Mouse (Mus musculus) kidney, postnatal 10 days (tissue): ENCODE results near the gene Prcp.
A peak's percentile ranks its signal among the peaks of the same experiment; 100 is the strongest.
"Not testable (repeated sequence)": the region's sequence is repeated elsewhere in the genome, so short reads cannot be mapped to it uniquely, and the experiment has no call there.

ENCODE experiments used
- DNase-seq: peaks from one replicate; pipeline ENCODE4 v3.0.0; 2021; ENCODE audit warnings: mixed read lengths

The Prcp gene

DNA sequence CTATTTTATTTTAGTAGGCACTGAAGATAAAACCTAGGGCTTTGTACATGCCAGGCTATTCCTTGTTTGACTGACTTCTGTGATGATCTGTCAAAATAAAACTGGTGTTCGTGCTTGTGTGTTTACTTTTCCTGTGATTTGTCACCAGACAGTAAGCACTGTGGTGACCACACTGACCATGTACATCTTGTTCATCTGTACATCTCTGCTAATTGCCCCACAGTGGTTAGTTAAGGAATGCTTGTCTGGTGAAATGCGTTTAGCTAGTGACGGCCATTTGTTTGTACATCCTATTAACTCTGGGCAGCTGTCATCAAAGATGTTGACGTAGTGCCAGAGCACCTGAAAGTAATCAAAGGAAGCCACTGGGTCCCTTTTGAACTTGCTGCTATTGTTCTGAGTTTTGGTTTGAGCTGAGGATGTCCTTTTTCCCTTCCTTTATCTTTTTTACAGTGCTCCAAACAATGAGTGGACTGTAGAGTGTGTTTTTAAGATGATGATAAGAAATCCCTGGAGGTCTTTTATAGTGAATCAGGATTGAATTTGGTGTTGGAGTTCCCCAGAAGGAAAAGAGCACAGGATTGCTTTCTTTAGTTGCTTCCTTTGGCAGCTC is 16.5 kb downstream of the Prcp start:
- DNase-seq, result no peak

DNA sequence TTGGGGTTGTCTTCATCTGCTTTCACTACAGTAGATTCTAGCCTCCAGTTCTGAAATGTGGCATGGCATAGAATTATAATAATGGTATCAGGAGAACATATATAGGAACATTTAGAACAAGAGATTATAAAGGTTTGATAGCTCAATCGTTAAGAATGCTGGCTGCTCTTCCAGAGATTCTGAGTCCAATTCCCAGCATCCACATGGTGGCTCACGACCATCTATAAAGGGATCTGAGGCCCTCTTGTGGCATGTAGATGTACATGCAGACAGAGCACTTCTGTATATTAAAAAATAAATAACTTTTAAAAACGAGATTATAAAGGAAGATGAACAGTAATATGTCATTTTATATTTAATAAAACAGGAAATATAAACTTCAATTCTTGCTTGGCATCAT is 19.2 kb downstream of the Prcp start:
- DNase-seq, result no peak

DNA sequence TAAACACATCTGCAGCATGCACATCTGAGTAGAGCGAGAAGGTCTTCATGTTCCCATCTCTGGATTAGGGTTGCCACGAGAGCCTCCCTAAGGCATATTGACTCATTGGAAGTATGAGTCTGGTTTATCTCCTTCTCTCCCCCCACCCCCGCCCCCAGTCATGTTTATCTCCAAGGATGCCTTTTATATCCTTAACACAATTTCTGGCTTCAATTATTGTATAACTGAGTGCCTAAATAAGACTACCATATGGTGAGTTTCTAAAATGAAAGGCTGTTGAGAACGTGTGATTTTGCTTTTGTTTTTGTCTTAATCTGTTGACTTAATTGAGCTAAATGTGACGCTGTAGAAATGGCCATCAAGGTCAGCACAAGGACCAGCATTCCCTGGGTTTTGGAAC is 21.8 kb downstream of the Prcp start:
- DNase-seq, result no peak

DNA sequence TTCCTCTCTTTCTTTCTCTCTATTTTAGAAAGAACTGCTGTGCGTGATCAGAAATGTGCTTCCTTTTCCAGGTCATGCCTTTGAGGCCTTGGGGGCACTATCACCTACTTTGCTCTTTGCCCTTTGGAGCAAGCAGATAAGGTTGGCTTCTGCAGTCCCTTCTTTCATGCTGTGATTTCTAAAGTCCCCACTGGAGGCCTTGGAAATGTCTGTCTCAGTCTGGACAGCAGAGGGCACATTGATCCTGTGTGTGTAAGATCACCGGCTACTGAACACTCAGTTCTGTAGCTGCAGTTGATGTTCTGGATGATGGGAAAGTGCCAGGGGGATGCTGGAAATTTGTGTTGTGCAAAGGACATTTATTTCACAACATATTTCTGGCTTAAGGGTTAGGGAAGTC is 22.8 kb downstream of the Prcp start:
- peak; percentile 51 for DNase-seq

DNA sequence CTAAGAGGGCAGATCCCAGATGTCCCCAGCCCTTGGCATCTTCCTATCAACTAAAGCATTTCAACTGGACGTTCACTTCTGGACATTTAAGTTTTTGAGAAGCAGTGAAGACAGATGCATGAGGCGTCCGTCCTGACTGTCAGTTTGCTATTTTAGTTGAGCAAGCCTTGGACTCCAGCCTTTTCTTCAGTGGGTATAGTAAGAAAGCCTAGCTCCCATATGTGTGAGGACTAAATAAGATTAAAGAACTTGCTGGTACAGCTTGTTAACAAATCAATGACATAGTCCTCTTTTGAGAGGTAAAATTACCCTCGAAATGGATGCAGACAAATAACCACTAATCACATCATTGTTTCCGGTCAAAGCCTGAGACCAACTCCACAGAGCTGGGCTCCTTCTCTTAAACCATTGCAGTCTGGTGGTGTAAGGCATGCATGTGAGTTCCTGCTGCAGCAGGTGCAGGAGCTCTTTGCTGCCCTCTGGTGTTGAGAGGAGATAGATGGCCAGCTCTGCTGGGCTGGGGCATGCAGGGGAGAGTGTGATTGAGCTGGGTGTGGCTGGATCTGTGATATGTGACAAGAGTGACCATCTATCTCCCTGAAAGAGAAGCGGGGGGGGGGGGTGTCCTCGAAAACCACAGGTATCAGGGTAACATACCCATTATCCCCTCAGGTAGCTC is 29.2 kb downstream of the Prcp start:
- peak; percentile 80 for DNase-seq

DNA sequence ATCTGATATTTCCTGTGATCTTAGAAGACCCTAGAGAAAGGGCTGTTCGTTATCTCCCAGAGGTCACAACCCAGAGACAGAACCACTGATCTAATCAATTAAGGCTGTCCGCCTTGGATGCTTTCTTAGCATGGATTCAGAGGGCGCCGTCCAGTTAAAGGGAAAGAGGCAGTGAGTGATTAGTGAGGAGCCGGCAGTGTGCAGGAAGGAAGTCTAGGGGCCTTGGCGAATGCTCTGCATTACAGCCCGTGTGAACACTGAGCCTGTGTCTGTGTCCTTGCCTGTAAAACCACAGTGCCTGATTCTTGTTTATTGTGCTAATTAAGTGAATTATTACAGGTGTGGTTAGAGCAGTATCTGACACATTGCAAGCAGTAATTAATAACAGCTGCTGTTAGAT is 30.0 kb downstream of the Prcp start:
- not testable (repeated sequence) for DNase-seq

DNA sequence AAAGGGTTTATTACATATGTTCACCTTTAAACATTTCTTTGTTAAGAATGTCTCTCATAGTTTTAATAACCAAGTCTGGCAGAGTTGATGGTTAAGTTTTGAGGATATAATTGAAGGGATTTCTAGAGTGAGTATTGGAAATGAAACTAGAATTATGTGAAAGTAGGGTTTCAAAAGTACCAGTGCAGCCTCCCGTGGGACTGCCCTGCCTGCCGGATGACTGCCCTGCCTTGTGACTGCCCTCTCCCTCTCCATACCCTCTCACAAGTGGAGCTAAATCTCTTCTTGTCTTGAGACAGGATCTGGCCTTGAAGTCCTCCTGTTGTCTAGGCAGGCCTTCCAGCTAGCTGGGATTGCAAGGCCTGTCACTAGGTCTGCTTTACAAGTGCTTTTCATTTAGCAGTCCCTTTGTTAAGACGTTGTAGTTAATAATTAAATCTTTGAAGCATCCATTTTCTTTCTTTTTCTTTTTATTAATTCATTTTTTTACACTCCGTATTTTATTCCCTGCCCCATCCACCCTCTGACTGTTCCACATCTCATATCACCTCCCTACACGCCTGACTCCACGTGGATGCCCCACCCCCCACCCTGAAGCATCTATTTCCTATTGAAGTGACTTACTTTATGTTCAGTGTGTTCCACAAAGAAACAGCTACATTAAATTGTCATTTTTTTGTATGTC is 46.0 kb downstream of the Prcp start:
- no peak for DNase-seq

DNA sequence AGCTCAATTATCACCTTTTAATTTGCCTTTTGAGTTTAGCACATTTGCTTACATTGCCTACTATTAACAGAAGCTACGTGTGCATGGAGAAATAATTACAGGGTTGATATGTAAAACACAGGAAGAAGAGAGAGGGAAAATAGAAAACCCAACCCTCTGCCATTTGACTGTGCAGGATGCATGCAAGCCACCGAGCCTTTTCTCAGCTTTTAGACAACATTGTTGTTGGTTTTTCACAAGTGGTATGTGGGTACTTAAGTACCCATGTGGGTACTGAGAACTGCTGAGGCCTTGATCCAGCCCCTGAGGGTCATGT is 46.5 kb downstream of the Prcp start:
- no peak for DNase-seq

DNA sequence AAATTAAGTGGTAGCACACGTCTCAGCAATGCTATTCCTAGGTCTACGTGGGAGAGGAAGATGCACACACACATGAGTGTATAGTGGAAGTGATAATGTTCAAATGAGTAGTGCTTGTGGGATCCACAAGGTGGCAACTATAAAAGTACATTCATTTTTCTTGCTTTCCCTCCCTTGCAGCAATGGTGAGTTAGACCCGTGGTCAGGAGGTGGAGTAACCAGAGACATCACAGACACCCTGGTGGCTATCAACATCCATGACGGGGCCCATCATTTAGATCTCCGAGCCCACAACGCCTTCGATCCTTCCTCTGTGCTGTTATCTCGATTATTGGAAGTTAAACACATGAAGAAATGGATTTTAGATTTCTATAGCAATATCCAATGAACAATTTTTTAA is 58.5 kb downstream of the Prcp start:
- no peak for DNase-seq

DNA sequence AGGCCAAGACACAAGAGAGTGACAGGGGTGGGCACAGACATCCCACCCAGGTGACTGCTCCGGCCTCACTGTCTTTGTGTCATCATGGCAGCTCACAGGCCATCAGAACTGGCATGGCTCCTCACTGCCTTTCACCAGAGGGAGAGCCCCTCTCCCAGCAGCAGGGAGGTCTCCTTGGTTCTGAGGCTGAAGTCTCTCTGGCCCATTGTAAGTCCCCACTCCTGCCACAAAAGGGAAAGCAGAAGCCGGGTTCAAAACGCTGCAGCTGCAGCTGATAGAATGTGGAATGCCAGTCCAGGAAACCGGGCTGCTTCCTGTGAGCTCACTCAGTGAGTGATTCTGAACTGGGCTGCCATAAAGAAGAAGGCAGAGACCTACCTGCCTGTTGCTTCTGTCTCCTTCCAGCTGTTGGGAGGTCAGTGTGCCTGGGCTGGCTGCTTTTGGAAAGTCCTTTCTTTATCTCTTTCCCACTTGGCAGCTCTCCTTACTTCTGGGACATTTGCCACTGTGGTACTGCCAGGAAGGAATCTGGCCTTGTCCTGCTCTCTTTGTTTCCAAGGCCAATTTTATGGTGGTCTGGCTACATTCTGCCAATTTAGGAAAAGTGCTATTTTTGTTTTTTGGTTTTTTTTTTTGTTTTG is 59.2 kb downstream of the Prcp start:
- DNase-seq, result peak; percentile 24

DNA sequence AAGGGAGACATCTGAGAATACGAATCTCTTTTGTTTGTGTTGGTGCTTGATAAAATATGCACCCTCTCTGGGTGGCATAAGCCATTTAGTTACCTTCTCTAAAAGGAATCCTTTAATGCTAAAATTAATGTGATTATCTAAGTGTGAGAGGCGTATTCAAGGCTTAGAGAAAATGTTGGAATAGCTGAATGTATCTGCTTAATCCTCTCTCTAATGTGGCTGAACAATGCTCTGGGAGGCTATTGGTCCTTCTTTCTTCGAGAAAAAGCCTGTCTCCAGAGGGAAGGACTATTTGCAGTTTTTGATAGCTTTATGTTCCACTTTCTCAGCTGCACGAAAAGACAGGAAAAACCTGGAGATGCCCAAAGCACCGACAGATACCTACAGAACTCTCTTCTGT is 62.5 kb downstream of the Prcp start:
- no peak for DNase-seq

DNA sequence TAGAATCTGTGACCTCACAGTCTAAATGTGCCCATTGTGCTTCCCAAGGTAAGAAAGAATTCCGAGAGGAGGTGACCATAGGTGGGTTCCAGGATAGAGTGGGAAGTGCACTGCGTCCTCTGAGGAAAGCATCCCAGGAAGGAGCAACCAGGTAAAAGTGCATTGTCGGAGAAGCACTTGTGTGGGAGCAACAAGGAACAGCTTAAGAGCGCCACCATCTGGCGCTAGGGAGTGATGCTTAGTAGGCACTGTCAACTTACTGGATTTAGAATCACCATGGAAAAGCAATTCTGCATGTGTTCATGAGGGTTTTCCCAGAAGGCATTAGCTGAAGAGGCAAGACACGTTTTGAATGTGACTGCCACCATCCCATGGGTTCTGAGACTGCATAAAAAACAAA is 63.7 kb downstream of the Prcp start:
- DNase-seq, result peak; percentile 26

DNA sequence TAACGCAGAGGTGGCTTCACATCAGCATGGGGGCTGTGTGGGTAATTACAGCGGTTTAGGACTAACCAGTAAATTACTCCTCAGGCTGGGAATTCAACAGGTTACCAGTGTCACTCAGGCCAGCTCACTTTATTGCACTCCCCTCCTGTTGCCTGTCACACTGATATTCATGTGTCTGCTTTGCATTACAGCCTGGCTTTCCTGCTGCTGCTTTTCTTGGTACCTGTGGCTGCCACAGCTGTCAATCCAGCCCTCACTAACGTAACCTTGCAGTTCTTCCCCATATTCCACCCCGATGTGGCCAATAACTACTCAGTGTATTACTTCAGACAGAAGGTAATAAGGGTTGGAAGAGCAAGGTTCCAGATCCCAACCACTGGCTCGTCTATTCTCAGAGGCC is 65.5 kb downstream of the Prcp start:
- DNase-seq, result no peak

DNA sequence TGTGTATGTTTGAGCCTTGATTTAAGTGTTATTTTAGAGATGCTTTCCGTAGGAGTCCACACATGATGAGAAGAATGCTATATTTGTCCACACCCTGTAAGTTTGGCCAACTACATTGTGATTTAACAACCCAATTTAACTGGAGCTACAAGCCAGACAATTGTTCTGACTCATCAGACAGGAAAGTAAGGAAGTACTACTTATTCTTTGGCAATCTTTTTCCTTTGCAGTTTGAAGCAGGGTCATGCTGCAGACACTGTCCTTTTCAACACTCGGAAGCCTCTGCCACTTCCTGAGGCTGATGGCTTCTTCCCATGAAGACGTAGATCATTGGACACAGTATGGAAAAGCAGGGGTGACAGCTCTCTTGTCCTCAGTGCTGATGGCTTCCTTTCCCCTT is 76.5 kb downstream of the Prcp start:
- peak; percentile 29 for DNase-seq

DNA sequence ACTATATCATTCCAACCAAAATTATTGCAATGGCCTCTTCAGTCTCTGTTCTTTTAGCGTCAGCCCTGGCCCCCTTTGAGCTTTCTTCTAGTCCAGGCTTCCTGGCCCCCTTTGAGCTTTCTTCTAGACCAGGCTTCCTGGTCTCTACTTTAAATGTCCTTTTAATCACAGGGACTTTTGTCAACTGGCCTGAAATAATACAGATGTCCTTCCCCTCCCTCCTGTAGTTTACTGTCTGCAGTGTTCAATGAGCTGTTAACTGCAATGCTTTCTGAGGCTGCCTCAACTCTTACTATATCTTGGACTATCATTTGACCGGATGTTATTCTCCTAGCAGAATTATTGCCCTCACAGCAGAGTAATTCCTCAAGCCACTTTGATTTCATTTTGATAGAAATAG is 77.9 kb downstream of the Prcp start:
- DNase-seq, result no peak

DNA sequence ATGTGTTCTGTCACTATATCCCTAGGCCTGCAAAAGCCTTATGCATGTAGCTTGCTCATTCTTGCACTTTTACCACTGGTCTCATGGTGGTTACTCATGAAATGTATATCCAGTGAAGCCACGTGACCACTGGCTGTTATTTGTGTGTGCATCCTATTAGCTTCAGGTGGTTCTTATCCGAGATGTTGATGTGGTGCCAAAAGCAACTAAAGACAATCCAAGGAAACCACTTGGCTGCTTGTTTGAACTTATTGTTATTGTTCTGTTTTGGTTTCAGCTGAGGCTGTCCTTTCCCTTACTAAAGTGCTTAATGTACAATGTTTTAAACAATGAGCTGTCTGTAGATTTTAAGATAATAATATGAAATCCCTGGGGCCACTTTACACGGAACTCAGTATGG is 85.5 kb downstream of the Prcp start:
- no peak for DNase-seq

DNA sequence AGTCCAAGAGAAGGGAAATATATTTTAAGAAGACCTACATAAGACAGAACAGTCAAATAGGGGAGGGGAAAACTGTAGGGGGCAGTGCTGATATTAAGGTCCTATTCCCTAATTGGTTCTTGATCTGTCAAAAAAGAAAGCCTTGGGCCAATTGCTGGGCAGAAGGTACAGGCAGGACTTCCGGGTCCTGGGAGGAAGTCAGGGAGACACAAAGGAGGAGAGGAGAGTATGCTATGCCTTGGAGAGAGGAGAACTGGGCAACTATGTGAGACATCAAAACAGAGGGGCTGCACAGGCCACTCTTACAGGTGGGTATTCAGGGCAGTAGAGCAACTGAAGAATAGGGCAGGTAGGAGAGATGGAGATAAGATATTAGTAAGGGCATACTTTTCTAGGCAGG is 87.6 kb downstream of the Prcp start:
- DNase-seq, result no peak

DNA sequence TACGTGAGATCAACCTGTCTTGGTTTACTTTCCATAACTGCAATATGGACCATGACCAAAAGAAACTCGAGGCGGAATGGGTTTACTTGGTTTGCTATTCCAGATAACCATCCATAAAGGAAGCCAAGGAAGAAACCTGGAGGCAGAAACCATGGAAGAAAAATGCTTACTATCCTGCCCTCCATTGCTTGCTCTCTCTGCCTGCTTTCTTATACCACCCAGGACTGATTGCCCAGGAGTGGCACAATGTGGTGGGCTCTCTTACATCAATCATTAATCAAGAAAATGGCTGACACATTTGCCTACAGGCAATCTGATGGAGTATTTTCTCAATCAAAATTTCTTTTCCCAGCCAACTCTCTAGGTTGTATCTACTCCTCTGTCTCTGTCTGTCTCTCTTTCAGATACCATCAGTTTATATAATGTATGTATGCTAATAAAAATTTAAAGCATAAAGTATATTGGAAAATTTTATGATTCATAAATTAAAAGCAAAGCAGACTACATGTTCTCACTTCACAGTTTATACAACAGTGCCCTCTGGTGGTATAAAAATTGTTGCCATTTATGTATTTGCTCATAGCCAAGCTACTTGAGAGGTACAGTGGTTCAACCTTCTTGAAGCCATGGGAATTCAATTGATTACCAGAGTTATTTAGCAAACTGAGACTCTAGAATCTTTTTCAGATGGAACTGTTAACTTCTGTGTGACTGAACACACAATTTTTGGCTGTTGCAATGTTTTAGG is 90.7 kb downstream of the Prcp start:
- DNase-seq, result no peak

DNA sequence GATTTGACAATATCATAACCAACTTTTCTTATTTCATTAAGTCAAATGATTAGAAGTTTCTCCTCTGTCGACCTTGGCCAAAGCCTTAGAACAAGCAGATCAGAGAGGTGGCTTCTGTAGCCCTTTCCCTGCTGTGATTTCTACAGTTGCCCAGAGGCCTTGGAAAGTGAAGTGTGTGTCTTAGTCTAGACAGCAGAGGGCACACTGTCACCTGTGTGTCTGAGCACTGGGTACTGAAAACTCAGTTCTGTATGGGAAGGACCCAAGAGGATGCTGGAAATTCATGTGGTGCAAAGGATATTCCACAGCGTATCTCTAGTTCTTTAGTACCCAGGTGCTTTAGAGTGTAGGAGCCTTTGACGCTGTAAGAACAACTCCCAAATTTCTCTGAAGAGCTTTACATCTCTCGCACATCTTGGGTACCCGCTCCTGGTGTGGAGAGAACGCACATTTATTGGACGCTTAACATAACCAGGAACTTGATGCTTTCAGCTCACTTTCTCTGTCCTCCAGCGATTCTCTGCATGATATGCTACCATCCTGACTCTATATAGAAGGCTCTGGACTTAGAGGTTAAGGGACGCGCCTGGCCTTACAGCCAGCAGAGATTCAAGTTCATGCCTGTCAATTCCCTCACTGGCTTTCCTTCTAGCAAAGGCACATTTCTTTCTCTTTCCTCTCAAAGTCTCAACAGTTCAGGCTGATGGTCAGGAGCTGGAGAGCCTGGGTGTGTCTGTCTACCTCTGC is 93.3 kb downstream of the Prcp start:
- peak; percentile 34 for DNase-seq

DNA sequence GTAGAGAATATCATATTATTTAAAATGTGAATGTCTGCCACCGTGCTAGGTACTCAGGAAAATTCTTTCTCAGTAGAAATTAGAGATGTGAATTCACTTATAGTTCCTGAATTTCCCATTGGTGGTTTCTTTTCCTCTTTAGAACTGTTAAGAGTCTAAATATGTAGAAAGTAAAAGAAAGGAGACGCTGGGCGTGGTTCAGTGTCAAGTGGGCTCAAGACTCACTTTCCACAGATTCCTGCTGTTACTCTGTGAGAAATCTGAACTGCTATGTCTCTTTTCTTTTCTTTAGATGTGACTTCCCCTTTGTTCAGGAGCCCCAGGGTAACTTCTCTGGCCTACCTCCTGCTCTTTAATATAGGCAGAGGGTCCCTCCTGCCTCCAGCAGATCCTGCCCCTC is 103.2 kb downstream of the Prcp start:
- no peak for DNase-seq

DNA sequence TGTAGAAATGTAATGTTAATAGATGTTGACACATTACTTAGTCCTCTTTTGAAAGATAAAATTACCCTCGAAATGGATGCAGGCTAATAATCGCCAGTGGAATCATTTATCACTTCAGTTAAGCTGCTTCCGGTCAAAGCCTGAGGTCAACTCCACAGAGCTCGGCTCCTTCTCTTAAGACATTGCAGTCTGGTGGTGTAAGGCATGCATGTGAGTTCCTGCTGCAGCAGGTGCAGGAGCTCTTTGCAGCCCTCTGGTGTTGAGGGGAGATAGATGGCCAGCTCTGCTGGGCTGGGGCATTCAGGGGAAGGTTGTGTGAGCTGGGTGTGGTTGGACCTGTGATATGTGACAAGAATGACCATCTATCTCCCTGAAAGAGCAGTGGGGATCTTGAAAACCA is 104.0 kb downstream of the Prcp start:
- no peak for DNase-seq

DNA sequence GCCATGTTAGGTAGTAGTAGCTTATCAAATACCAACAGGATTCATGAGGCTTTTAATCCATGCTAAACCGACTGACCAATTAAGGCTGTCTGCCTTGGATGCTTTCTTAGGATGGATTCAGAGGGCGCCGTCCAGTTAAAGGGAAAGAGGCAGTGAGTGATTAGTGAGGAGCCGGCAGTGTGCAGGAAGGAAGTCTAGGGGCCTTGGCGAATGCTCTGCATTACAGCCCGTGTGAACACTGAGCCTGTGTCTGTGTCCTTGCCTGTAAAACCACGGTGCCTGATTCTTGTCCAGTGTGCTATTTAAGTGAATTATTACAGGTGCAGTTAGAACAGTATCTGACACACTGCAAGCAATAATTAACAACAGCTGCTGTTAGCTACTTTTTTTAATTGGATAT is 104.5 kb downstream of the Prcp start:
- DNase-seq, result not testable (repeated sequence)

DNA sequence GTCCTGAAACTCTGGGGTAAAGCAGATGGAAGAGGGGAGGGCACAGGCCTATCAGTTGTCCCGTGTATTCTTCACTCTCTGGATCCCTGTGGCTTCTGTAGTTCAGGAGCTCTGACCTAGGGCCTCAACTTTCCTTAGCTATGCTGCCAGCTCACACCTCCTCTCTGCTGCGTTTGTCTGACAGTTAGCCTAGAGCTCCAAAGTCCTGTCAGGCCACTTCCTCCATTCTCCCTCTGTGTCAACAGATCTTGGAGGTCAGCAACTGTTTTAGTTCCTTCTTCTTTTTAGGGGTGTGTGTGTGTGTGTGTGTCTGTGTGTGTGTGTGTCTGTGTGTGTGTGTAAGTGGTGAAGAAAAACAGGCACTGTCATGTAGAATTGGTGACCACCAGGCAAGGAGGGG is 106.5 kb downstream of the Prcp start:
- no peak for DNase-seq
